ENCODE assay signal across 16 mouse cellular contexts in genomic region chr12:14337813-14338212, GRCm38 (mm10).
"Had no signal": no experiment of that assay in that cellular context is flagged by ENCODE, and none has a peak within 500 bp of the region (broad histone marks: within the 10 kb centered on the region; RNA-seq: fewer than 3 reads in every experiment).

No protein-coding gene starts in this region.

- H3K9me3 ChIP-seq: limb, embryonic 12.5 days; limb, embryonic 15.5 days; midbrain, embryonic 12.5 days; neural tube, embryonic 13.5 days had no signal

- H3K4me3 ChIP-seq: limb, embryonic 12.5 days; limb, embryonic 15.5 days; midbrain, embryonic 12.5 days; neural tube, embryonic 13.5 days had no signal

- H3K9ac ChIP-seq: limb, embryonic 12.5 days; limb, embryonic 15.5 days; liver, embryonic 14.5 days; liver, postnatal 0 days; lung, embryonic 14.5 days; midbrain, embryonic 12.5 days; neural tube, embryonic 13.5 days had no signal

- H3K4me2 ChIP-seq: limb, embryonic 12.5 days; limb, embryonic 15.5 days; liver, embryonic 11.5 days; lung, embryonic 14.5 days; midbrain, embryonic 12.5 days; neural tube, embryonic 13.5 days had no signal

- H3K4me1 ChIP-seq: limb, embryonic 12.5 days; limb, embryonic 15.5 days; midbrain, embryonic 12.5 days; neural tube, embryonic 13.5 days had no signal

- ATAC-seq: intestine, postnatal 0 days; liver, postnatal 0 days; lung, postnatal 0 days had no signal

- H3K36me3 ChIP-seq: limb, embryonic 12.5 days; limb, embryonic 15.5 days; midbrain, embryonic 12.5 days; neural tube, embryonic 13.5 days had no signal

- H3K27me3 ChIP-seq: limb, embryonic 12.5 days; limb, embryonic 15.5 days; midbrain, embryonic 12.5 days; neural tube, embryonic 13.5 days had no signal

- DNase-seq: kidney, adult 2 months; kidney, postnatal 36 days; left cerebral cortex, postnatal 4 days; liver, postnatal 0 days; lung, embryonic 14.5 days; thymus, adult 18-20 months; thymus, postnatal 36 days had no signal

- H3K27ac ChIP-seq: limb, embryonic 12.5 days; limb, embryonic 15.5 days; liver, embryonic 14.5 days; macrophage; midbrain, embryonic 12.5 days; neural tube, embryonic 13.5 days had no signal
